Mouse (Mus musculus) bone marrow macrophage, adult 2 months (primary cell): ENCODE data around the gene Lrrc8d.

Experiments used
- CTCF ChIP-seq: IDR thresholded peaks from 2 replicates; pipeline ENCODE4 v1.5.1; 2012; ENCODE audit warnings: low read depth, mild to moderate bottlenecking, low read length, moderate library complexity
- POLR2A ChIP-seq: IDR thresholded peaks from 2 replicates; pipeline ENCODE4 v1.6.1; 2012; ENCODE audit warnings: mild to moderate bottlenecking, low read depth, low read length, borderline replicate concordance

DNA sequence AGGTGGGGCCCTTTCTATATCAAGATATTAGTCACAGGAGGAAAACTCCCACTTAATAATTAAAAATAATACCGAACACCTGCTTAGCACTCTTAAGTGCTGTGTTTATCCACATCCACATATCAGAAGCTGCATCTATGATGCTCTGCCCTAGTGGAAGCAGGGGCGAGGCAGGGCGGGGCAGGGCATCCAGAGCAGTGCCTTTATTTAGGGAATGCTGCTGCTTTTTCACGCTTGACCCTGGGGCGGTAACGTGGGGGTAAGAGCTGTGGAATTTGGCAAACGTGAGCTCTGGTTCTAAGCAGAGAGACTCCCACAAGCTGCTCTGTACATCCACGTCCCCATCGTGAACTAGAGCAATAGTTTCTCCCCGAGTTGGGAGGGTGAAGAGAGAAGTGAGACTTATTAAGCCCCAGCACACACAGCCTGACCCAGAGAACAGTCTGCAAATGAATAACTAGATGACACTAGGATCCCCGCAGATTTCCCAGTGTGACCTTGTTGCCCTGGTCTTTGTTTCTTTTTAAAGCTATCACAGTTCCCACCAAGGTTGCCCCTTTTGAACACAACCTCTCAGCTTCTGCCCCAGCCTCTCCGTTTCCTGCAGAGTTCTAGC is 77.3 kb downstream of the Lrrc8d start:
- TF ChIP-seq CTCF (no peak), POLR2A (no peak)
